Mouse (Mus musculus): ENCODE data around the gene Sod3. TPM values are rescaled to one million over a fixed set of nuclear protein-coding genes. Genes with fewer than 3 reads are reported as not detected.

Gene Sod3
- polyA plus RNA-seq, 1 experiment from 2014 or later = not detected

DNA sequence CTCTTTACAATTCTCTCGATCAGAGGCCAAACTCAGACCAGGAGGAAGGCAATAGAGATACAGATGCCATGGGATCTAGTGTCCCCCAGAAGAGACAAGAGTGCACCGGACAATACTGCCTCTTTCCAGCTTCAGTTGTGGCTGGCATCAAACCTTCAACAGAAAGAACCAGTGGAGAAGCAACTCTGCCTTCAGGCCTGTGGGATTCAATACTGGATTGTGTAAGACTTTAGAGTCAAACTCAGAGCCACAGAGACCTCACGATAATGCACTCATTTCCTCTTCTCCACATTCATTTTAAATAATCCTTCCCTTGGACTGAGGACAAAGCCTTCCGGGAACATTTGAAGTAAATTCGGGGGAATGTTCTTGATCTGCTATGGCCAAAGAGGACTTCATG, 10.9 kb upstream of the Sod3 start:
- Histone ChIP-seq H3K9me3 (ENCODE audit: control insufficient read depth, low read length) (no peaks in the 10 kb centered on the region), H3K27ac (replicated peaks; ENCODE audit: low read depth, low read length) (no peak overlapping the region), H3K9ac (ENCODE audit: low read length) (no peak overlapping the region), H3K36me3 (ENCODE audit: control insufficient read depth, insufficient read depth, low read length) (no peaks in the 10 kb centered on the region), H3K27me3 (ENCODE audit: control insufficient read depth, insufficient read depth, low read length) (no peaks in the 10 kb centered on the region), H3K4me3 (ENCODE audit: low read depth, low read length) (no peak overlapping the region), H3K4me1 (ENCODE audit: control insufficient read depth, insufficient read depth, low read length) (no peaks in the 10 kb centered on the region), H3K4me2 (ENCODE audit: low read depth, severe bottlenecking) (no peak overlapping the region)
- DNase-seq (ENCODE audit: low spot score) (no peak), ATAC-seq (ENCODE audit: insufficient number of reproducible peaks, low FRiP score, low TSS enrichment, low read depth) (no peak)
- 85% methylated on average over 5 of the region's 5 CpGs for WGBS

DNA sequence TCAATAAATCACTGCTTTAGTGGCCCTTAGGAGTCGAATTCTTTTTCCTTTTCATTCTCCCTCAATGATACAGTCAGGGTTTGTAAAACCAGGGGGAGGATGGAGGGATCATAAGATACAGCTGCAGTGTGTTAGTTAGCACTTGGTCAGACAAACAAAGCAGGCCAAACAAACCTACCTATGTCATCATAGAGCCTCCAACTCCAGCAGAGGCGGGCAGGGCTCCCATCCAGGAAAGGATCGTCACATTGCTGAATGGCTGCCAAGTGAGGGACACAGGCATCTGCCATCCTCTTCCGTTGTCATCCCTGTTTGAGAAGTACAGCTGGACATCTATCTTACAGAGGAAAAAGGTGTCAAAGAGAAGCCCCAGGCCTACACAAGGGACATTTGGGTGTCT, 9.2 kb upstream of the Sod3 start:
- H3K36me3 ChIP-seq (ENCODE audit: control insufficient read depth, insufficient read depth, low read length) = no peaks in the 10 kb centered on the region
- no peak overlapping the region for H3K9ac ChIP-seq (ENCODE audit: low read length)
- 66% methylated on average over 4 of the region's 4 CpGs for WGBS
- no peaks in the 10 kb centered on the region for H3K27me3 ChIP-seq (ENCODE audit: control insufficient read depth, insufficient read depth, low read length)
- H3K27ac ChIP-seq (replicated peaks; ENCODE audit: low read depth, low read length) = no peak overlapping the region
- ATAC-seq (ENCODE audit: insufficient number of reproducible peaks, low FRiP score, low TSS enrichment, low read depth) (no peak), DNase-seq (ENCODE audit: low spot score) (no peak)
- no peak overlapping the region for H3K4me2 ChIP-seq (ENCODE audit: low read depth, severe bottlenecking)
- H3K4me3 ChIP-seq (ENCODE audit: low read depth, low read length) = no peak overlapping the region
- H3K4me1 ChIP-seq (ENCODE audit: control insufficient read depth, insufficient read depth, low read length) = no peaks in the 10 kb centered on the region
- H3K9me3 ChIP-seq (ENCODE audit: control insufficient read depth, low read length) = no peaks in the 10 kb centered on the region

DNA sequence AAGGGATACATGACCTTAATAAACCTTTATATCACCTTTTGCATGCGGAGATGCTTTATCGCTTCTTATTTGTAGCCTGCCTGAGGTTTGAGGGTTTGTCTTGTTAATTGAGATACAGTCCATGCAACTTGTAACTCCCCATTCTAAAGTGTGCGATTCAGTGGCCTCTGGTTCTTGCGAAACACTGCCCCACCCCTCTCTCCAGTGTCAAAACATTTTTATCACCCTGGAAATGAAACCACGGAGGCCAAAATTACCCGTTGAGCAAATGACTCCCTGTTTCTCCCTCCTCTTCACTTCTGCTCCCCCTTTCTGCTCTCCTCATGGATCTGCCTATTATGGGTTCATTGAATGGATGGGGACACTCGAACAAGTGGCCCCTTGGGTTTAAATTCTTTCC, 8.0 kb upstream of the Sod3 start:
- no peak for ATAC-seq (ENCODE audit: insufficient number of reproducible peaks, low FRiP score, low TSS enrichment, low read depth)
- whole genome bisulfite sequencing = 83% methylated on average over 7 of the region's 7 CpGs
- no peak for DNase-seq (ENCODE audit: low spot score)
- Histone ChIP-seq H3K36me3 (ENCODE audit: control insufficient read depth, insufficient read depth, low read length) (no peaks in the 10 kb centered on the region), H3K9ac (ENCODE audit: low read length) (no peak overlapping the region), H3K27ac (replicated peaks; ENCODE audit: low read depth, low read length) (no peak overlapping the region), H3K9me3 (ENCODE audit: control insufficient read depth, low read length) (no peaks in the 10 kb centered on the region), H3K4me1 (ENCODE audit: control insufficient read depth, insufficient read depth, low read length) (no peaks in the 10 kb centered on the region), H3K27me3 (ENCODE audit: control insufficient read depth, insufficient read depth, low read length) (no peaks in the 10 kb centered on the region), H3K4me3 (ENCODE audit: low read depth, low read length) (no peak overlapping the region), H3K4me2 (ENCODE audit: low read depth, severe bottlenecking) (no peak overlapping the region)

DNA sequence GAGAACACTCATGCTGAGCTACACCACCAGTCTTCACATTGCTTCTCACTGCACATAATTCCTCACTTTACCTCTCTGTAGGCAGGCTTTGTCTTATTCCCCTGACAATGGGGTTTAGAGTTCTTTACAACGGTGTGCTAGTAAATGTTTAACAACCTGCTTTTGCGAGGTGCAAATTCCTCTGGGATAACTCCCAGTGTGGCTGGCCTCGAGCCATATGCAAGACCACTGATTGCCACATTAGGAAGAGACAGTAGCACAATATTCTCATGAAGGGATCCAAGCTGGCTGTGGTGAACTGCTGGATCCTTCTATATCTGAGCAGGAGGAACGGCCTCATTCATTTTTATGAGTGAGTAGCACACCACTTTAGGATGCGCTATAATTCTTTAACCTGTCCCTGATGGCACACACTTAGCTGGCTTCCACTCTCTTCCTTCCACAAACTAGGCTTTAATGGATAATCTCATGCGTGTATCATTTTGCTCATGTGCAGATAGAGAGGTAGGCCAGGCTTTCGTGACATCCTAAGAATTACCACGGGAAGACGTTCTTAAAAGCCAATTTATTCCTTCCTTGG, 6.3 kb upstream of the Sod3 start:
- no peaks in the 10 kb centered on the region for H3K27me3 ChIP-seq (ENCODE audit: control insufficient read depth, insufficient read depth, low read length)
- H3K4me1 ChIP-seq (ENCODE audit: control insufficient read depth, insufficient read depth, low read length) = no peaks in the 10 kb centered on the region
- H3K36me3 ChIP-seq (ENCODE audit: control insufficient read depth, insufficient read depth, low read length) = no peaks in the 10 kb centered on the region
- ATAC-seq (ENCODE audit: insufficient number of reproducible peaks, low FRiP score, low TSS enrichment, low read depth) (no peak), DNase-seq (ENCODE audit: low spot score) (no peak)
- no peaks in the 10 kb centered on the region for H3K9me3 ChIP-seq (ENCODE audit: control insufficient read depth, low read length)
- H3K27ac ChIP-seq (replicated peaks; ENCODE audit: low read depth, low read length) = no peak overlapping the region
- H3K4me2 ChIP-seq (ENCODE audit: low read depth, severe bottlenecking) = no peak overlapping the region
- WGBS = 54% methylated on average over 9 of the region's 9 CpGs
- H3K9ac ChIP-seq (ENCODE audit: low read length) = no peak overlapping the region
- H3K4me3 ChIP-seq (ENCODE audit: low read depth, low read length) = no peak overlapping the region

DNA sequence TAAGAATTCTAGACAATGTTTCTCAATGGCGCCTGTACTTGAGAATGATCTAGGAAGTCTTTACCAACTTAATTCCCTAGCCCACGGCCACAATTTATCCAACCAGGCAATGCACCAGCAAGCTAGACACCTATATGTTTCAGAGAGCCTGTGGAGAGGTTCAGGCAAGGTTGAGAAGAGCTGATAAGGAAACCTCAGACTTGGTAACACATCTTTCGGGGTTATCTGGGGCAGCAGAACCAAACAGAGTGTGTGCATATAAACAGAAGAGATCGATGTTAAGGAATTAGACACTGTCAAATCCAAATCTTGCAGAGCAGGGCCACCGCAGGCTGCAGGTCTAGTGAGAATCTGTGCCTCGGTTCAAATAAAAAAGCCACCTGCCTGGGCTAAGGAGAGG, 5.5 kb upstream of the Sod3 start:
- Histone ChIP-seq H3K36me3 (ENCODE audit: control insufficient read depth, insufficient read depth, low read length) (no peaks in the 10 kb centered on the region), H3K4me3 (ENCODE audit: low read depth, low read length) (no peak overlapping the region), H3K9me3 (ENCODE audit: control insufficient read depth, low read length) (no peaks in the 10 kb centered on the region), H3K27me3 (ENCODE audit: control insufficient read depth, insufficient read depth, low read length) (no peaks in the 10 kb centered on the region), H3K27ac (replicated peaks; ENCODE audit: low read depth, low read length) (no peak overlapping the region), H3K4me2 (ENCODE audit: low read depth, severe bottlenecking) (no peak overlapping the region), H3K9ac (ENCODE audit: low read length) (no peak overlapping the region), H3K4me1 (ENCODE audit: control insufficient read depth, insufficient read depth, low read length) (no peaks in the 10 kb centered on the region)
- 88% methylated on average over 6 of the region's 6 CpGs for WGBS
- no peak for DNase-seq (ENCODE audit: low spot score)
- ATAC-seq (ENCODE audit: insufficient number of reproducible peaks, low FRiP score, low TSS enrichment, low read depth) = no peak

DNA sequence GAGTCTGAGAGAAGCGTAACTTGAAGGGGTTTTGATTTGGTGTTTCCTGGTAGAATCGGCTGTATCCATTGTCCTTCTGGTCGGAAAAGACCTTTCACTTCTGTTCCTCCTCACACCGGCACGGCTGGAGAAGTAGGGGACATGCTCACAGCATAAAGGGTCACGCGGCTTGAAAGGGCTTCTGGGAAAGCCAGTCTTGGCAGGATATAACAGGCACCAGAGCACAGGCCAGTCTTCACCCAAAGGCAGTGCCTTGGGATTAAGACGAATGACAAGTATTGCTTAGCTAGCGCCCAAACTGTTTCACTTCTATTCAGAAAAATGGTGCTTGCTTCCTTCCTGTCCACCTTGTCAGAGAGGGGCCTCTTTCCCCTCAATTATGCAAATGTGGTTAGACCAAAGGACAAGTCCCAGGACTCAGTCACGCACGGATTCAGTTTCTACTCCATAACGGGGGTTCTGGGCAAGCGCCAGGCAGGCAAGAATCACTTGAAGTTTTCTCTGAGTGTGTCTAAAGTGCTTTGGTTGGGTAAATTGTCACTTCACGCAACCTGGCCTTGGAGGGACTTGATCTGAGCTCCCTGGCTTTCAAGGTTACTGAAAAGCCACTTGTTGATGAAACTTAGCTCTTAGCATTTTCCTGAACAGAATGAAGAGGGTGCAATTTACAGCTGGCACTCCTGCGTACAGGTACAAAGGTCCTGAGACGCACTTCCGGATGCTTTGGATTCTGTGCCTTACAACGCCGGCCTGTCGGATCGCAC, 3.1 kb upstream of the Sod3 start:
- Histone ChIP-seq H3K4me1 (ENCODE audit: control insufficient read depth, insufficient read depth, low read length) (peaks cover 3% of the 10 kb centered on the region; the same call in 1 of the 2 replicates), H3K27ac (replicated peaks; ENCODE audit: low read depth, low read length) (no peak overlapping the region), H3K27me3 (ENCODE audit: control insufficient read depth, insufficient read depth, low read length) (no peaks in the 10 kb centered on the region), H3K4me3 (ENCODE audit: low read depth, low read length) (no peak overlapping the region), H3K36me3 (ENCODE audit: control insufficient read depth, insufficient read depth, low read length) (no peaks in the 10 kb centered on the region), H3K9ac (ENCODE audit: low read length) (no peak overlapping the region), H3K4me2 (ENCODE audit: low read depth, severe bottlenecking) (no peak overlapping the region), H3K9me3 (ENCODE audit: control insufficient read depth, low read length) (no peaks in the 10 kb centered on the region)
- no peak for ATAC-seq (ENCODE audit: insufficient number of reproducible peaks, low FRiP score, low TSS enrichment, low read depth)
- DNase-seq (ENCODE audit: low spot score) = no peak
- WGBS = 82% methylated on average over 21 of the region's 21 CpGs

DNA sequence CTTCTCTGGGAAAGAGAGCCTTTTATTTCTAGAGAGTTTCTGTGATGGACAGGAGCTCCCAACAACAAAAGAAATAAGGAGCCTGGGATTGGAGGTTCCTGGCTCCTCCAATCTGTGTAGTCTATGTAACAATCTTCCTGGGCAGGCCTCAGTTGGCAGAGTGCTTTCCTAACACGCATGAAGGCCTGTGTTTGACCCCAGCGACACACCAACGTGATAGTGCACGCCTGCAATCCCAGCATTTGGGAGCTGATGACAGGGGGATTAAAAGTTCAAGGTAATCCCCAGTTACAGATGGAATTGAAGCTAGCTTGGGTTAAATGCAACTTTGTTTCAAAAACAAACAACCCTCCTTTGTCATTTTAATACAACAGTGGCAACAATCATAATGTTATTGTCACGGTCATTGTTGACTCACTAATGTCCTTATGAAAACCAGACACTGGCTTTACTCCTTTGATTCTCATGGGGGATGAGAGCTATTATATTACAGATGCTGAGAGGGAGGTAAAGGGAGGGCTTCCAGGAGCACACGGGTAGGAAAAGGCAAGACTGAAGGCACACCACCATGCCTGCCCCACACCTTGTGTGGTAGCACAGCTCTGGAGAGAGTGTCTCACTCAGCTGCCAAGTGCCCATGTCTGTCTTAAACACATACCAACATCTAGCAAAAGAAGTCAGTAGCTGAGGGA, 669 bp upstream of the Sod3 start:
- WGBS = 66% methylated on average over 6 of the region's 6 CpGs
- no peaks in the 10 kb centered on the region for H3K9me3 ChIP-seq (ENCODE audit: control insufficient read depth, low read length)
- H3K27me3 ChIP-seq (ENCODE audit: control insufficient read depth, insufficient read depth, low read length) = no peaks in the 10 kb centered on the region
- no peak overlapping the region for H3K4me2 ChIP-seq (ENCODE audit: low read depth, severe bottlenecking)
- DNase-seq (ENCODE audit: low spot score) = no peak
- no peak overlapping the region for H3K9ac ChIP-seq (ENCODE audit: low read length)
- peaks cover 3% of the 10 kb centered on the region; the same call in 1 of the 2 replicates for H3K4me1 ChIP-seq (ENCODE audit: control insufficient read depth, insufficient read depth, low read length)
- no peak overlapping the region for H3K27ac ChIP-seq (replicated peaks; ENCODE audit: low read depth, low read length)
- no peak overlapping the region for H3K4me3 ChIP-seq (ENCODE audit: low read depth, low read length)
- H3K36me3 ChIP-seq (ENCODE audit: control insufficient read depth, insufficient read depth, low read length) = no peaks in the 10 kb centered on the region
- no peak for ATAC-seq (ENCODE audit: insufficient number of reproducible peaks, low FRiP score, low TSS enrichment, low read depth)

DNA sequence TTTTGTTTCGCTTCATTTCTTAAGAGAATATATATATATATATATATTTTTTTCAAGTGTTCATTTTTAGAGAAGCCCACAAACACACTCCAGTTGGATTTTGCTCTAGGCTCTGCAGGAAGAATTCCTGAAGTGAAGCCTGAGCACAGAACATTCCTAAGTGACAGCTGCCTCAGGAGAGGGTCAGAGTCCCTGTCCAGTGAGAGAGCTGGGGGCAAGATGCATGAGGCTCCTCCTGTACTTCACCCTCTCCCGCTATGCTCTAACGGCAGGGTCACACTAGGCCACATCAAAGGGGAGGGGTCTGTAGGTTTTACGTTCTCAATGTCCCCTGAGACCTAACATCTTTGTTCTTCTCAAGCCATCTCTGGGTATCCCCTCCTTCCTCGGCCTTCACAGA, 930 bp downstream of the Sod3 start:
- Histone ChIP-seq H3K9me3 (ENCODE audit: control insufficient read depth, low read length) (0 out of 2 replicates have a peak, but pooled peaks cover 4% of the 10 kb centered on the region), H3K27me3 (ENCODE audit: control insufficient read depth, insufficient read depth, low read length) (no peaks in the 10 kb centered on the region), H3K9ac (ENCODE audit: low read length) (no peak overlapping the region), H3K27ac (replicated peaks; ENCODE audit: low read depth, low read length) (no peak overlapping the region), H3K36me3 (ENCODE audit: control insufficient read depth, insufficient read depth, low read length) (no peaks in the 10 kb centered on the region), H3K4me1 (ENCODE audit: control insufficient read depth, insufficient read depth, low read length) (peaks cover 3% of the 10 kb centered on the region; the same call in 1 of the 2 replicates), H3K4me3 (ENCODE audit: low read depth, low read length) (no peak overlapping the region), H3K4me2 (ENCODE audit: low read depth, severe bottlenecking) (no peak overlapping the region)
- ATAC-seq (ENCODE audit: insufficient number of reproducible peaks, low FRiP score, low TSS enrichment, low read depth) (no peak), DNase-seq (ENCODE audit: low spot score) (no peak)
- 49% methylated on average over 5 of the region's 5 CpGs for WGBS
